Mouse (Mus musculus): ENCODE data around the gene B430305J03Rik. TPM values are rescaled to one million over a fixed set of nuclear protein-coding genes. Genes with fewer than 3 reads are reported as not detected.

B430305J03Rik gene
- polyA plus RNA-seq, 2 experiments from 2014 or later: not detected

GRCm38 (mm10) chr3:61348036-61348614 lies 17.6 kb downstream of the B430305J03Rik start:
- no peak for ATAC-seq

- ATAC-seq: no peak
These were observed 20.1 kb downstream of the B430305J03Rik start for GRCm38 (mm10) chr3:61345636-61346035.

DNA sequence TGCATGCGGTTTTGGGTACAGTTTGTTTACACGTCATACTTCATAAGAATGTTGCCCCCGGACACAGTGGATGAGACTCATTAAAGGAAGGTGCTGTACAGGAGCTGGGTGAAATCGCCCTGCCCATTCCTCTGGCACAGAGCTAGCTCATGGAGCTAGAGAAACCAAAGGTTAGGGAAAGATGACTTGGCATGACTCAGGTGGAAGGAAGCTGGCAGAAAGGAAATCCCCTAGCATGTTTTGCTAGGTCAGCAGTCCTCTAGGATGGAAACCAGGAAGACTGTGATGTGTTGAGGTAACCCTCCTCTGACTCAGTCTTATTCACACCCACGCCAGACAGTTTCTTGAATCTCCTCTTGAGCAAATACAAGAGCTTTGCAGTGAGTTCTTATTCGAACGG lies 21.7 kb downstream of the B430305J03Rik start:
- no peak for ATAC-seq

DNA sequence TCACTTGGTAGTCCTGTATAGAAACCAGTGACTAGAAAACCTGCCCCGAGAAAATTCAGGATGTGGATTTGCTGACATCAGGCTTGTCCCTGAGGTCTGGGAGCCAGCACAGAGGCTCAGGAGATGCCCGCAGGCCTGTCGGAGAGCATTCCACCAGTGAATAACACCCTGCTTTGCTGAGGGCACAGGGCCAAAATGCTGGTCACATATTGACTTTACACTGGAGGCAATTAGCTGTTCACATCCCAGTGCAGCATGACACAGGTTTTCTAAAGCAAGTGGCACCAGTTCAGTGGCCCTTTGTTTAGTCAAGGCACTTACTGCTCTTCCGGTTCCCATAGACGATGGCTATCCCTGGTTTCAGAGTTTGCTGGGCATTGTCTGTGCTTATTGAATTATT lies 25.4 kb downstream of the B430305J03Rik start:
- no peak for ATAC-seq

DNA sequence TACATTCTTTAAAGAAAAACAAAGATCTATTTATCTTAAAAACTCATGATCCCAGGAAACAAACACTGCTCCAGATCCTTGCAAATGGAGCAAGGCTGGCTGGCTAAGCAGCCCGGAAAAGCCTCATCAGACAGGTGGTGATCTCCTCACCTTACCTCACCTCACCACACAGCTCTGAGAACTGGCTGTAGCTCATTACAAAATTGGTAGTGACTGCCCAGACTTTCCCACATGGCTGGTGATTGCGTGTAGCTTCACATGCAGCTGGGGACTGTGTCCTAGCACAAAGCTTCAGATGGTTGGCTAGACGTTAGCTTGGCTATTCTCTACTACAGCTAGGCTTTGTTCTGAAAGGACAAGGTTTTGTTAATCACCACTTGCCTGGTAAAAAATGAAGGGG lies 28.5 kb downstream of the B430305J03Rik start:
- ATAC-seq: no peak

- no peak for ATAC-seq
These were observed 29.5 kb downstream of the B430305J03Rik start for GRCm38 (mm10) chr3:61336205-61336604.

DNA sequence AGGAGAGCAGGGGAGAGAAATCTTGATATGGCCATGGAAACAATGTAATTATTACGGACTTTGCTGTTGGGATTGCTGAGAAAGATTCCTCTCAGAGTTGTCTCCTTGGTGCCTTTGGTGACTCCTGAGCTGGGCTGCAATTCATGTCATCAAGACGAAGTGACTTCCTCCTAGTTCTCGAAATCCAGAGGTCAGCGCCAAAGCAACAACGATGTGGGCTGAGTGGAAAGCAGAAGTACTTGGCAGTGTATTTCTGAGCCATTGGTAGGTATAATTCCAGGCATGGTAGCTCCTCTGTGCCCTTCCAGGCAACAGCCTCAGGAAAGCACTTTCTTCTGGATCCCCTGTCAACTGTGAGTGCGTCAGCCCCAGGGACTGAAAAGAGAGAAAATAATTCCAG lies 44.1 kb downstream of the B430305J03Rik start:
- no peak for ATAC-seq

GRCm38 (mm10) chr3:61320031-61320430 lies 45.7 kb downstream of the B430305J03Rik start:
- ATAC-seq: no peak

DNA sequence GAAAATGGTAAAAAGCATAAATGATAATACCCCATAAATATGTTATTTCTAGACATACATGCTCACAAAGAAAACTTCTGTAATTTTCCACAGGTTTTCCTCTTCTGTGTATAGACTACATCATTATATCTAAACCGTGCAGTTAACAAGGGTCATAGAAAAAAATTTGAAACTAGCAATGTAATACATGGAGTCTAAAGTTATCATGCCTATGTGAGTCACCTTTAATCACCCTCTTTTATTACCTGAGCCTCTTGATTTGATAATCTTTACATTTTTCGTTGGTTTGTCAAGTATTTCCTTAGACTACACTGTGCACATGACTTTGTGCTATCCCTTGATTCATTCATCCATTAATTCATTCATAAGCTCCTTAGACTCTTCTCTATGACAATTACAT lies 50.7 kb downstream of the B430305J03Rik start:
- no peak for ATAC-seq

Other genes with a start within 250 kb of the B430305J03Rik start
- gene Rap2b, start 4.3 kb downstream of the B430305J03Rik start, polyA plus RNA-seq (2017; shearing (Covaris generic)): 10 to 100 TPM; 15.2 to 18.1 TPM

All from activated CD4-positive, CD25-positive, alpha-beta regulatory T cell, adult 4 months (primary cell).